Mouse (Mus musculus): Measurements from ENCODE around the gene Cdhr3. TPM values are rescaled to one million over a fixed set of nuclear protein-coding genes. Genes with fewer than 3 reads are reported as not detected.
"Not testable (repeated sequence)": the region's sequence is repeated elsewhere in the genome, so short reads cannot be mapped to it uniquely, and the experiment has no call there.

Cdhr3 gene
- polyA plus RNA-seq, 1 experiment from 2014 or later: not detected

DNA sequence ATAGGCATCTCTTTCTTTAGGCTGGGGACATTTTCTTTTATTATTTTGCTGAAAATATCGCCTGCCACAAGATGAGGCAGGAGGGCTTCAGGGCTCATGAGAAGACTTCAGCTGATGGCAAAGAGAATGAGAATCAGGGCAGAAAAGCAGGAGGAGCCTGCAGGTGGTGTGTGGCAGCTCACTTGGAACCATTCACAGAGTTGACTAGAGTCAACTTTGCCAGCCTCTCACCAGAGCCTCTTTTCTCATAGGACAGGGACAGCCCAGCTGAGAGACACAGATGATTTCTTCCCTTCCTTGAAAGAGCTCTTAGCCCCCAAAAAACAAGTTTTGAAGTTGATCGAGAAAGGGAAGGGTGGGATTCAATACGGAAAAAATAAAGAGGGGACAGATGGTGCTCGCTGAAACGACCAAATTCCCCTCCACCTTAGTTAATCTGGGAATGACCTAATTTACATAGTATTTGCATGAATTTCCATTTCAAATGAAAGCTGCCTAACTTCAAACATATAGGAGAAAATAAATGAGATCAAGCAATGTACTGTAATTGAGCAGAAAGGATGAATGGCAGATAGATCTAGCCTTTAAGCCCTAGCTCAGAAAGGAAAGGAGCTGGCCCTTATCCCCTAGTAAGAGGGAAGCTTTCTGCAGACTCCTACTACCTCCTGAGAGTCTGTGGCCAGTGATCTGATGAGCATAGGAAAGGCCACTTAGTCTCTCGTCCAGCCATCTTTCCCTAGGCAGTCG is 78.5 kb downstream of the Cdhr3 start:
- H3K36me3 ChIP-seq: no peaks in the 10 kb centered on the region
- H3K9ac ChIP-seq: no peak overlapping the region
- no peaks in the 10 kb centered on the region for H3K9me3 ChIP-seq
- no peak overlapping the region for H3K4me2 ChIP-seq (replicated peaks)
- ATAC-seq (ENCODE audit: insufficient number of reproducible peaks, insufficient read depth, low FRiP score, low TSS enrichment): no peak
- H3K4me3 ChIP-seq: no peak overlapping the region
- no peaks in the 10 kb centered on the region for H3K27me3 ChIP-seq
- peaks cover 5% of the 10 kb centered on the region; the same call in 1 of the 2 replicates for H3K4me1 ChIP-seq
- 66% methylated on average over 7 of the region's 7 CpGs for WGBS
- H3K27ac ChIP-seq: no peak overlapping the region

DNA sequence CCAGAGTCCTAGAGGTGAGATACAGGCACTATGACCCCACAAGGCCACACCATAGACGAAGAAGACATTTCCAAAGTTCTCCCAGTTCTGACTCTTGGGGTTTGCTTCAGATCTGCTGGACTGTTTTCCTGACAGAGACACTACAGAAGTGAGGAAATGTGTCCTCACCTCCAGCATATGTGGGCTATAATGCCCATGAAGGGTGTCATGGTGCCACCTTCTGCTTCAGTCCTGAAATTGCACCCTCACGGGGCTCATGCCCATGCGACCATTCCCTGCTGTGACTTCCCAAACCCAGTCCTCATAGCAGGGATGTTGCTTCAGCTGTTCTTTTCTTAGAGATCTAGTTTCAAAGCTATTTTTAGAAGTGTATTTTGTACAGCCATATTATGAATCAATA is 82.6 kb downstream of the Cdhr3 start:
- no peak overlapping the region for H3K27ac ChIP-seq
- no peak overlapping the region for H3K4me2 ChIP-seq (replicated peaks)
- no peak overlapping the region for H3K4me3 ChIP-seq
- H3K9ac ChIP-seq: no peak overlapping the region
- 0 out of 2 replicates have a peak, but pooled peaks cover 6% of the 10 kb centered on the region for H3K4me1 ChIP-seq
- no peaks in the 10 kb centered on the region for H3K36me3 ChIP-seq
- no peaks in the 10 kb centered on the region for H3K9me3 ChIP-seq
- 45% methylated on average over 3 of the region's 3 CpGs for WGBS
- no peaks in the 10 kb centered on the region for H3K27me3 ChIP-seq
- ATAC-seq (ENCODE audit: insufficient number of reproducible peaks, insufficient read depth, low FRiP score, low TSS enrichment): no peak

DNA sequence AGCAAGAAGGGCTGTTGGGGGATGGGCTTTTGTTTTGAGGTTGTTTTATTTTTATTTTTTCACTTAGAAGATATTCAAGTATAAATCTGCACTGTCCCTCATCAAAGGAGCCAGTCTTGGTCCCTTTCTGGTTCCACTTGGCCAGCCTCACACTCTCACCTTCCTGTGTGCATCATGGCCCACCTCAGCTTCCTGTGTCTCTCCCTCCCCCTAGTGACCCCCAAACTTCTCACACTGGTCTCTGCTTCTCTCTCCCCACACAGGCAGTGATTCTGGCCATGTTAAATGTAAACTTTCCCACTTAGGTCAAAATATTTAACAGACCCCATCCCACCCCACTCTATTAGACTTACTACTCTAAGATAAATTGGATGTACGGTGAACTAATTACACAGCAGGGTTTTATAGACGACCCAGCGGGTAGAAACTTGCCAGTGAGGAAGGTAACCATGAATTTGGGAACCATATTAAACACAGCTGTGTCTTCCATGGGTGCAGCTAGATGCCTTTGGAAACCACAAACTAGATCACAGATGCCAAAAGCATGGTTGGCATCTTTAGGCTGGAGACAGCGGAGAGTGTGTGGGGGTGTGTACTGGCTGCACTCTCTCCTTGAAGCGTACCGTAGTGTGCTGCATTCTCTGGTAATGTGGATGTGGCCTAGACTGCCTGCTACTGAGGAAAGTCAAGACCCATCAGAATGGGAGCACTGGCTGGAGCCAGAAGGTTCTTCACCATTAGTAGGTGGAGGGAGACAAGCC is 83.3 kb downstream of the Cdhr3 start:
- H3K4me1 ChIP-seq: 0 out of 2 replicates have a peak, but pooled peaks cover 6% of the 10 kb centered on the region
- H3K9ac ChIP-seq: no peak overlapping the region
- no peaks in the 10 kb centered on the region for H3K9me3 ChIP-seq
- no peaks in the 10 kb centered on the region for H3K36me3 ChIP-seq
- ATAC-seq (ENCODE audit: insufficient number of reproducible peaks, insufficient read depth, low FRiP score, low TSS enrichment): no peak
- no peak overlapping the region for H3K4me2 ChIP-seq (replicated peaks)
- H3K27me3 ChIP-seq: no peaks in the 10 kb centered on the region
- H3K27ac ChIP-seq: no peak overlapping the region
- 74% methylated on average over 6 of the region's 6 CpGs for WGBS
- no peak overlapping the region for H3K4me3 ChIP-seq

DNA sequence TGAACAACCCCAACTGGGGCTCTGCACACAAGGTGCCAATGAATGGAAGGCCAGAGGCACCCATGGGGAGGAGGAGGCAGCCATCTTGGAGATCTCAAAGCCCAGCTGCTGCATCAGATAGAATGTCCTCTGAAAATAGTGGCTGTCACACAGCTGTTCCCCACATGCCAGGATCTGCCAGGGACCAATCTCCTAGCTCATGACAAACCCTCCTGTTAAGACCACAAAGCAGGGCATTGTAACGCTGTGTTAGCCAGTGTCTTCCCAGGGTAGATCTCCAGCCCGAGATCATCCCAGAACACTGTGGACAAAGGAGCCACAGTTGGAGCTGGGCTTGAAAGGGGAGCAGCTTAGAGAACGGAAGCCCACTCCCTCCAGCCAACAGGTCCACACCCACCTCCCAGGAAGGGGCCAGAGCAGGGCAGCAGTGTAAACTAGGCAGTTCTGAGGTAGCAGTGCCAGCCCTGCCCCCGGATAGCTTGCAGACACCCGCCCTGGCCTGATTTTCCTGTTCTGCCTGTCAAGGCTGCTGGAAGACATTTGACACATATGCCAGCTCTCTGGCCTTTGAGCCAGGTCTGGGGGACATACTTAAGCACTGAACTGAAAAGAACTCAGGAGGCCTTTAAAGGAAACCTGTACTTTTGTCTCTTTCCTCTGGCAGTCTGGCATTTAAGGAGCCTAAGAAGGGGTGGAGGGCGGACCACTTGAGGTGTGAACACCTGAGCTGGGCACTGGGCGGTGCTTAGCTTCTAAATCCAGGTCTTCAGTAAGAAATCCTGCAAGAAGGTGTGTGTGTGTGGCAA is 84.2 kb downstream of the Cdhr3 start:
- ATAC-seq (ENCODE audit: insufficient number of reproducible peaks, insufficient read depth, low FRiP score, low TSS enrichment): peak; percentile 63
- H3K27ac ChIP-seq: peak overlapping the region; percentile 60
- no peak overlapping the region for H3K4me2 ChIP-seq (replicated peaks)
- no peaks in the 10 kb centered on the region for H3K36me3 ChIP-seq
- H3K27me3 ChIP-seq: no peaks in the 10 kb centered on the region
- H3K9ac ChIP-seq: no peak overlapping the region
- no peak overlapping the region for H3K4me3 ChIP-seq
- WGBS: 30% methylated on average over 7 of the region's 7 CpGs
- H3K4me1 ChIP-seq: 0 out of 2 replicates have a peak, but pooled peaks cover 6% of the 10 kb centered on the region
- H3K9me3 ChIP-seq: no peaks in the 10 kb centered on the region

- no peak for ATAC-seq (ENCODE audit: insufficient number of reproducible peaks, insufficient read depth, low FRiP score, low TSS enrichment)
- 0 out of 2 replicates have a peak, but pooled peaks cover 6% of the 10 kb centered on the region for H3K4me1 ChIP-seq
- H3K27me3 ChIP-seq: no peaks in the 10 kb centered on the region
- no peaks in the 10 kb centered on the region for H3K9me3 ChIP-seq
- H3K4me2 ChIP-seq (replicated peaks): no peak overlapping the region
- no peak overlapping the region for H3K4me3 ChIP-seq
- 96% methylated on average over 2 of the region's 2 CpGs for WGBS
- H3K9ac ChIP-seq: no peak overlapping the region
- no peak overlapping the region for H3K27ac ChIP-seq
- H3K36me3 ChIP-seq: no peaks in the 10 kb centered on the region
These were observed 85.5 kb downstream of the Cdhr3 start for GRCm38 (mm10) chr12:33007176-33007575.

DNA sequence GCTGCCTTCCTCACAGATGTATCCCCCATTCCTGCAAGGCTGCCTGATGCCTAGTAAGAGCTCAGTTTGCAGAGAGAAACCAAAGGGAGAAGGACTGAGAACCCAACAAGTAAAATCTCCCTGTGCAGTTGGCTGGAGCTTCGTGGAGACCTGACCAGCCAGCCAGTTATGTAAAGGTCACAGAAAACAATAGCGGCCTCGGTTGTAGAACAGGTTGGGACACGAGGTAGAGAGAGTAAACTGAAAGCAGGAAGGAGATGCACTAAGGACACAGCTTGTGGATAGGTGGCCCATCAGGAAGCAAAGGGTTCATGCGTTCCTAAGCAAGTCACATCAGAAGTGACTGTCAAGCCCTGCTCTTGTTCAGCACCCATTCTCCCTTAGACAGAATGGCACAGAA is 86.8 kb downstream of the Cdhr3 start:
- Histone ChIP-seq H3K9me3 (no peaks in the 10 kb centered on the region), H3K4me3 (no peak overlapping the region), H3K27me3 (no peaks in the 10 kb centered on the region), H3K36me3 (no peaks in the 10 kb centered on the region), H3K9ac (no peak overlapping the region), H3K4me1 (0 out of 2 replicates have a peak, but pooled peaks cover 6% of the 10 kb centered on the region), H3K27ac (no peak overlapping the region), H3K4me2 (replicated peaks) (no peak overlapping the region)
- no peak for ATAC-seq (ENCODE audit: insufficient number of reproducible peaks, insufficient read depth, low FRiP score, low TSS enrichment)
- WGBS: 85% methylated on average over 5 of the region's 5 CpGs

DNA sequence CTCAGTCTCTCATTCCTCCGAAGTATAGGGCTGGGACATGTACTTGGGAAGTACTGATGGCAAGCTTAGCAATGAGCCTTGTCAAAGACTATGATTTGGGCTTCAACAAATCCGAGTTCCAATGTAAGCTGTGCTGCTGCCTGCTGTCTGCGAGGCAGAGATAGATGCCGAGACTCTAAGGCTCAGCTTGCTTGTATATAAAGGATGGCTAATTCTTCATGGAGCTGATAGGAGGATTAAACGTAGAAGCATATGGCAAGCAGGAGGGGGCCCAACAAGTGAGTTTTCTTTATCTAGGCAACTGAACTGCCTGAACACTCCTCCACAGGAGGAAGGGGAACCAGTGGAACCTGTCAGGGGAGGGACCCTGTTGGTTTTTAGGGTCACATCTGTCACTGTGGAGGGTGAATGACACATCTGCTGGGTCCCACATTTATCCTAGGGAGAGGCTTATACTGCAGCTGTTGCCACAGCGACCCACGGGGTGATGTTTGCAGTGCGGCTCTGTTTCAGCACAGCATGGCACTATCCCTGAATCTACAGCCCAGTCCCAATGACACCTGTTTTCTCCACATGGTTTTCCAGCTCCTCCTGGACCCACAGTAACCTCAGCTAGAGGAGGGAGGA is 89.2 kb downstream of the Cdhr3 start:
- no peak for ATAC-seq (ENCODE audit: insufficient number of reproducible peaks, insufficient read depth, low FRiP score, low TSS enrichment)
- Histone ChIP-seq H3K27ac (no peak overlapping the region), H3K4me2 (replicated peaks) (no peak overlapping the region), H3K9ac (no peak overlapping the region), H3K36me3 (no peaks in the 10 kb centered on the region), H3K4me3 (no peak overlapping the region), H3K9me3 (no peaks in the 10 kb centered on the region), H3K4me1 (peaks cover 4% of the 10 kb centered on the region; the same call in 1 of the 2 replicates), H3K27me3 (no peaks in the 10 kb centered on the region)
- 67% methylated on average over 8 of the region's 8 CpGs for WGBS

- no peak for ATAC-seq (ENCODE audit: insufficient number of reproducible peaks, insufficient read depth, low FRiP score, low TSS enrichment)
- H3K9me3 ChIP-seq: no peaks in the 10 kb centered on the region
- H3K4me2 ChIP-seq (replicated peaks): no peak overlapping the region
- no peaks in the 10 kb centered on the region for H3K36me3 ChIP-seq
- H3K27ac ChIP-seq: no peak overlapping the region
- WGBS: 73% methylated on average over 4 of the region's 4 CpGs
- H3K4me3 ChIP-seq: no peak overlapping the region
- H3K27me3 ChIP-seq: no peaks in the 10 kb centered on the region
- peaks cover 3% of the 10 kb centered on the region; the same call in 1 of the 2 replicates for H3K4me1 ChIP-seq
- no peak overlapping the region for H3K9ac ChIP-seq
These were observed 92.3 kb downstream of the Cdhr3 start for GRCm38 (mm10) chr12:33000402-33000801.

DNA sequence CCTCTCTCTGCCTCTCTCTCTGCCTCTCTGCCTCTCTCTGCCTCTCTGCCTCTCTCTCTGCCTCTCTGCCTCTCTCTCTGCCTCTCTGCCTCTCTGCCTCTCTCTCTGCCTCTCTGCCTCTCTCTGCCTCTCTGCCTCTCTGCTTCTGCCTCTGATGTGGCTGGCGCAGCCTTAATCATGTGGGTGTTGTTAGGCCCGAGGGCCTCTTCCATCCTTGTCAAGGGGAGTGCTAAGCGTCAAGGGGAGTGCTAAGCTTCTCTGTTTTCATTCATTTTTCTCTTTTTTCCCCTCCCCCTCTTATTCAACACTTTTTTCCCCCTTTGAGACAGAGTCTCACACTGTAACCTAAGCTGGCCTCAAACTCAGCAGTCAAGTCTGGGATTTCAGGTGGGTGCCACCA is 92.9 kb downstream of the Cdhr3 start:
- not testable (repeated sequence) for H3K27me3 ChIP-seq; H3K9me3 ChIP-seq; H3K36me3 ChIP-seq; ATAC-seq (ENCODE audit: insufficient number of reproducible peaks, insufficient read depth, low FRiP score, low TSS enrichment); H3K4me1 ChIP-seq; H3K4me2 ChIP-seq (replicated peaks); H3K9ac ChIP-seq; H3K4me3 ChIP-seq; H3K27ac ChIP-seq
- 14% methylated on average over 3 of the region's 3 CpGs for WGBS

DNA sequence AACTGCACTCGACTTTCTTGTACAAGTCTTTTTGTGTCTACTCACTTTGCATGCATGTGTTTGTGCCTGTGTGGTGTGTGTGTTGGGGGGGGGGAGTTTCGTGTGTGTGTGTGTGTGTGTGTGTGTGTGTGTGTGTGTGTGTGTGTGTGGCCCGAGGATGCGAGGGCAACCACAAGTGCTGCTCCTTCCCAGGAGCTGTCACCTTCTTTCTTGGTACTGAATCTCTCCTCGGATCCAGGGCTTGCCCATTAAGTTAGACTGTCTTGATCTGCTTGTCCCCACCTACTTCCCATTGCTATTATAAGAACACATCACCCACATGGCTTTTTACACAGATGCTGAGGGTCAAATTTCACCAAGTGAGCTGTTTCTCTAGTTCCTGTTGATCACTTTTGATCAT is 93.9 kb downstream of the Cdhr3 start:
- Histone ChIP-seq H3K4me1 (peaks cover 3% of the 10 kb centered on the region; the same call in 1 of the 2 replicates), H3K9ac (no peak overlapping the region), H3K4me3 (no peak overlapping the region), H3K36me3 (no peaks in the 10 kb centered on the region), H3K9me3 (no peaks in the 10 kb centered on the region), H3K4me2 (replicated peaks) (no peak overlapping the region), H3K27ac (no peak overlapping the region), H3K27me3 (no peaks in the 10 kb centered on the region)
- ATAC-seq (ENCODE audit: insufficient number of reproducible peaks, insufficient read depth, low FRiP score, low TSS enrichment): no peak
- WGBS: 46% methylated on average over 5 of the region's 5 CpGs

- Histone ChIP-seq H3K9me3 (no peaks in the 10 kb centered on the region), H3K9ac (no peak overlapping the region), H3K4me1 (peaks cover 3% of the 10 kb centered on the region; the same call in 1 of the 2 replicates), H3K4me2 (replicated peaks) (no peak overlapping the region), H3K27ac (no peak overlapping the region), H3K4me3 (no peak overlapping the region), H3K36me3 (no peaks in the 10 kb centered on the region), H3K27me3 (no peaks in the 10 kb centered on the region)
- ATAC-seq (ENCODE audit: insufficient number of reproducible peaks, insufficient read depth, low FRiP score, low TSS enrichment): no peak
- 80% methylated on average over 4 of the region's 4 CpGs for WGBS
These were observed 97.4 kb downstream of the Cdhr3 start for GRCm38 (mm10) chr12:32995081-32995834.

Measured in embryonic facial prominence, embryonic 12.5 days (tissue).